Comparison of ENCODE assay signal across 12 mouse cellular contexts in genomic region chr1:34186033-34186432, GRCm38 (mm10).
"Had no signal": no experiment of that assay in that cellular context is flagged by ENCODE, and none has a peak within 500 bp of the region (broad histone marks: within the 10 kb centered on the region; RNA-seq: fewer than 3 reads in every experiment).

No protein-coding gene starts in this region.

- H3K9ac ChIP-seq: limb, embryonic 13.5 days; liver, embryonic 14.5 days; midbrain, embryonic 12.5 days; stomach, embryonic 15.5 days had no signal

- DNase-seq: kidney, postnatal 10 days; kidney, postnatal 4 days; lung, adult 18-20 months; right cerebral cortex, adult 18-20 months; right cerebral cortex, postnatal 4 days; thymus, postnatal 4 days had no signal

- H3K4me1 ChIP-seq: limb, embryonic 13.5 days; stomach, embryonic 15.5 days had no signal

- H3K9me3 ChIP-seq: limb, embryonic 13.5 days; midbrain, embryonic 12.5 days; stomach, embryonic 15.5 days had no signal

- H3K4me2 ChIP-seq: limb, embryonic 13.5 days; midbrain, embryonic 12.5 days; stomach, embryonic 15.5 days had no signal

- H3K4me3 ChIP-seq: layer of hippocampus, adult 2 months; limb, embryonic 13.5 days; midbrain, embryonic 12.5 days; stomach, embryonic 15.5 days had no signal

- H3K27ac ChIP-seq: layer of hippocampus, adult 2 months; limb, embryonic 13.5 days; liver, embryonic 14.5 days; midbrain, embryonic 12.5 days; stomach, embryonic 15.5 days had no signal

- ATAC-seq: midbrain, embryonic 16.5 days had no signal

- H3K27me3 ChIP-seq: limb, embryonic 13.5 days; midbrain, embryonic 12.5 days; stomach, embryonic 15.5 days had no signal
